Mouse (Mus musculus): ENCODE measurements around the gene Rsph1. TPM values are rescaled to one million over a fixed set of nuclear protein-coding genes. Genes with fewer than 3 reads are reported as not detected.

Gene Rsph1
- 0.46 and 1.5 TPM in 2 replicates for polyA plus RNA-seq (2015; fragmentation: Nextera tagmentation; extraction: Ambion mirVana)

GRCm38 (mm10) chr17:31276922-31277918, at the start of gene Rsph1:
Gene Rsph1 (minus strand): TSS chr17:31277383.
- peak; percentile 81 for ATAC-seq (ENCODE audit: insufficient number of reproducible peaks, insufficient read depth, low FRiP score, low TSS enrichment, low read depth)
- peak within 1 kb of the TSS; percentile 48 for H3K4me3 ChIP-seq
- H3K9ac ChIP-seq: peak within 1 kb of the TSS; percentile 57
- 9% methylated on average over 44 of the region's 44 CpGs for WGBS
- peaks cover 19% of the 10 kb centered on the region for H3K4me1 ChIP-seq
- 0 out of 2 replicates have a peak, but pooled peaks cover 3% of the 10 kb centered on the region for H3K27me3 ChIP-seq
- H3K27ac ChIP-seq: no peak within 1 kb of the TSS
- peak within 1 kb of the TSS; percentile 78 for H3K4me2 ChIP-seq
- no peaks in the 10 kb centered on the region for H3K9me3 ChIP-seq
- H3K36me3 ChIP-seq: no peaks in the 10 kb centered on the region

GRCm38 (mm10) chr17:31326220-31326852, 49.2 kb upstream of the Rsph1 start:
- H3K9me3 ChIP-seq: no peaks in the 10 kb centered on the region
- H3K9ac ChIP-seq: no peak overlapping the region
- no peaks in the 10 kb centered on the region for H3K27me3 ChIP-seq
- no peaks in the 10 kb centered on the region for H3K36me3 ChIP-seq
- 31% methylated on average over 9 of the region's 9 CpGs for WGBS
- H3K27ac ChIP-seq: no peak overlapping the region
- no peak for ATAC-seq (ENCODE audit: insufficient number of reproducible peaks, insufficient read depth, low FRiP score, low TSS enrichment, low read depth)
- H3K4me1 ChIP-seq: peaks cover 5% of the 10 kb centered on the region
- H3K4me3 ChIP-seq: no peak overlapping the region
- no peak overlapping the region for H3K4me2 ChIP-seq

- ATAC-seq (ENCODE audit: insufficient number of reproducible peaks, insufficient read depth, low FRiP score, low TSS enrichment, low read depth): no peak
These were observed 48.5 kb upstream of the Rsph1 start for GRCm38 (mm10) chr17:31325451-31326219.

GRCm38 (mm10) chr17:31324227-31324626, 47.0 kb upstream of the Rsph1 start:
- WGBS: 92% methylated on average over 8 of the region's 8 CpGs
- no peak for ATAC-seq (ENCODE audit: insufficient number of reproducible peaks, insufficient read depth, low FRiP score, low TSS enrichment, low read depth)
- Histone ChIP-seq H3K36me3 (no peaks in the 10 kb centered on the region), H3K4me2 (no peak overlapping the region), H3K27ac (no peak overlapping the region), H3K27me3 (no peaks in the 10 kb centered on the region), H3K4me3 (no peak overlapping the region), H3K9me3 (no peaks in the 10 kb centered on the region), H3K4me1 (peaks cover 5% of the 10 kb centered on the region), H3K9ac (no peak overlapping the region)

More at GRCm38 (mm10) chr17:31325451-31326219, 48.5 kb upstream of the Rsph1 start:
- Histone ChIP-seq H3K4me1 (peaks cover 5% of the 10 kb centered on the region), H3K27me3 (no peaks in the 10 kb centered on the region), H3K9ac (no peak overlapping the region), H3K4me2 (no peak overlapping the region), H3K9me3 (no peaks in the 10 kb centered on the region), H3K36me3 (no peaks in the 10 kb centered on the region), H3K4me3 (no peak overlapping the region), H3K27ac (no peak overlapping the region)
- WGBS: 65% methylated on average over 13 of the region's 13 CpGs

- no peak overlapping the region for H3K4me2 ChIP-seq
- no peak overlapping the region for H3K9ac ChIP-seq
- no peaks in the 10 kb centered on the region for H3K36me3 ChIP-seq
- H3K4me3 ChIP-seq: no peak overlapping the region
- no peak for ATAC-seq (ENCODE audit: insufficient number of reproducible peaks, insufficient read depth, low FRiP score, low TSS enrichment, low read depth)
- WGBS: 86% methylated on average over 4 of the region's 4 CpGs
- H3K4me1 ChIP-seq: peaks cover 5% of the 10 kb centered on the region
- no peaks in the 10 kb centered on the region for H3K9me3 ChIP-seq
- H3K27me3 ChIP-seq: no peaks in the 10 kb centered on the region
- no peak overlapping the region for H3K27ac ChIP-seq
These were observed 46.2 kb upstream of the Rsph1 start for GRCm38 (mm10) chr17:31323379-31323778.

- WGBS: 76% methylated on average over 4 of the region's 4 CpGs
- no peaks in the 10 kb centered on the region for H3K9me3 ChIP-seq
- H3K9ac ChIP-seq: no peak overlapping the region
- ATAC-seq (ENCODE audit: insufficient number of reproducible peaks, insufficient read depth, low FRiP score, low TSS enrichment, low read depth): no peak
- H3K36me3 ChIP-seq: no peaks in the 10 kb centered on the region
- H3K4me2 ChIP-seq: no peak overlapping the region
- no peaks in the 10 kb centered on the region for H3K27me3 ChIP-seq
- H3K4me3 ChIP-seq: no peak overlapping the region
- peaks cover 5% of the 10 kb centered on the region for H3K4me1 ChIP-seq
- no peak overlapping the region for H3K27ac ChIP-seq
These were observed 45.3 kb upstream of the Rsph1 start for GRCm38 (mm10) chr17:31322446-31322845.

- H3K36me3 ChIP-seq: no peaks in the 10 kb centered on the region
- no peak overlapping the region for H3K9ac ChIP-seq
- WGBS: 71% methylated on average over 12 of the region's 12 CpGs
- peaks cover 4% of the 10 kb centered on the region; the same call in 1 of the 2 replicates for H3K4me1 ChIP-seq
- ATAC-seq (ENCODE audit: insufficient number of reproducible peaks, insufficient read depth, low FRiP score, low TSS enrichment, low read depth): no peak
- H3K4me3 ChIP-seq: no peak overlapping the region
- H3K27me3 ChIP-seq: no peaks in the 10 kb centered on the region
- H3K4me2 ChIP-seq: no peak overlapping the region
- no peaks in the 10 kb centered on the region for H3K9me3 ChIP-seq
- H3K27ac ChIP-seq: no peak overlapping the region
These were observed 44.2 kb upstream of the Rsph1 start for GRCm38 (mm10) chr17:31321425-31321824.

GRCm38 (mm10) chr17:31318906-31319767, 42.0 kb upstream of the Rsph1 start:
- no peaks in the 10 kb centered on the region for H3K36me3 ChIP-seq
- H3K4me1 ChIP-seq: no peaks in the 10 kb centered on the region
- no peak overlapping the region for H3K9ac ChIP-seq
- no peaks in the 10 kb centered on the region for H3K9me3 ChIP-seq
- H3K4me3 ChIP-seq: no peak overlapping the region
- H3K27me3 ChIP-seq: no peaks in the 10 kb centered on the region
- 90% methylated on average over 19 of the region's 19 CpGs for WGBS
- no peak overlapping the region for H3K27ac ChIP-seq
- H3K4me2 ChIP-seq: no peak overlapping the region
- no peak for ATAC-seq (ENCODE audit: insufficient number of reproducible peaks, insufficient read depth, low FRiP score, low TSS enrichment, low read depth)

GRCm38 (mm10) chr17:31317521-31318272, 40.5 kb upstream of the Rsph1 start:
- Histone ChIP-seq H3K9me3 (no peaks in the 10 kb centered on the region), H3K36me3 (no peaks in the 10 kb centered on the region), H3K4me3 (no peak overlapping the region), H3K4me1 (no peaks in the 10 kb centered on the region), H3K27ac (no peak overlapping the region), H3K4me2 (no peak overlapping the region), H3K27me3 (no peaks in the 10 kb centered on the region), H3K9ac (no peak overlapping the region)
- ATAC-seq (ENCODE audit: insufficient number of reproducible peaks, insufficient read depth, low FRiP score, low TSS enrichment, low read depth): no peak
- whole genome bisulfite sequencing: 48% methylated on average over 22 of the region's 22 CpGs

- ATAC-seq (ENCODE audit: insufficient number of reproducible peaks, insufficient read depth, low FRiP score, low TSS enrichment, low read depth): no peak
- Histone ChIP-seq H3K4me2 (no peak overlapping the region), H3K27ac (no peak overlapping the region), H3K36me3 (no peaks in the 10 kb centered on the region), H3K9ac (no peak overlapping the region), H3K9me3 (no peaks in the 10 kb centered on the region), H3K27me3 (no peaks in the 10 kb centered on the region), H3K4me1 (no peaks in the 10 kb centered on the region), H3K4me3 (no peak overlapping the region)
- 77% methylated on average over 3 of the region's 3 CpGs for WGBS
These were observed 39.8 kb upstream of the Rsph1 start for GRCm38 (mm10) chr17:31316998-31317397.

Data from embryonic facial prominence, embryonic 13.5 days (tissue).